Mouse (Mus musculus) inflammation-experienced regulatory T-cells (primary cell): ENCODE results near the gene Fga. TPM values are rescaled to one million over a fixed set of nuclear protein-coding genes. Genes with fewer than 3 reads are reported as not detected.

Experiments used
- polyA plus RNA-seq, 2 experiments: library from polyadenylated mRNA; unstranded; fragments of 100-300 nt; shearing (Covaris generic); gene quantifications; one replicate each; pipeline ENCODE4 v1.2.1; 2017

The Fga gene
- polyA plus RNA-seq = under 1 TPM in 1 of 2 experiments, not detected in 1; 0.86 TPM

DNA sequence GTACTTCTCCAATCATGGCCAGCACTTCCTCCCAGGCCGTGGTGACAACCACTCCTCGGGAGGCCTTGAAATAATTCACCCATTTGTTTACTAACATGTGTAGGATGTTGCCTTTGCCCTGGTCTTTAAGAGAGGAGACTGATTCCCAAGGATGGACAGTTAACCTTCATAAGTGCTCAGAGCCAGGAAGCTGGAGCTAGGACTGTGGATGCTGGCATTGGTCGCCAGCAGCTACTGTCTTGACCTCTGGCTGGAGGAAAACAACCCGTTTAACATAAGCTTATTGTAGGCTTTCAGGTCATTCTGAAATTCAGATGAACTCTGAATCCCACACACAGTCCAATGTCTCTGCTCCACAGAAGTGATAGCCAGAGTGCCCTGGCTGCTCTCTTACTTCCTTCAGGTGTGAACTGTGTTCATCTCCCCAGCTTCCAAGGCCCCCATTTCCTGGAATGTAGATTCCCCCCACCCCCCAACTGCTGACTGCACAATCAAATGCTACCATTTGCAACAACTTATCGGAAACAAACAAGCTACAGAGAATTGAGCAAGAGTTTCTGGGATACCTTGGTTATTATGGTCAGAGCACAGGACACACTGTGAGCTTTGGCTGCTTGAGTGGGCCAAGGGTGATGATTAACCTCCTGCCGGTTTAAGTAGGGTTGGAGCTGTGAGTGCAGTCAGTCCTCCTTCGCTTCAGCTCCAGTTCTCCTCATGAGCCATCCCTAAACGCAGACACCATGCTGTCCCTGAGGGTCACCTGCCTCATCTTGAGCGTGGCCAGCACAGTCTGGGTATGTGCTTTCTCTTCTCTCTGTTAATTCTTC is at the start of gene Fga:
TSS of gene Fga (plus strand) at position 602 of the 827 bp plus-strand sequence.

GRCm38 (mm10) chr3:83007557-83007956 is 18.3 kb upstream of the Fga start, which contains the start of gene Fgg:
Fgg (plus strand) TSS chr3:83007724.

DNA sequence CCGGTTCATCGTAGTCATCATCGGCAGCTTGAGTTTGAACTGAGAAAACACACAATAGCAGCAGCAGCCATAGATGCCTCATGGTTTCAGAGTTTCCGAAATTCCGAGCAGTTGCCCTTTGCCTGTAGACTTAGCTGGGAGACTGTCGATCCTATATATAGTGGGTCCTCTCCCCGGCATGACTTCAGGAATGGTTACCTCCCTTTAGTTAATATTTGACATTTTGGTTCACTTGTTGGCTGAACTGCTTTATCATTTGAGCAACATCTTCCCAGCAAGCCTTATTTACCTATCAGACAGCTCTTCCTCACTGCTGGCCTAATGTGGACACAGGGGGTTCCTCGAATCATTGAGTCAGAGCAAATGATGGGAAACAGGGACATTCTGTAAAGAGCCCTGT is 23.8 kb downstream of the Fga start, which contains the start of gene Fgb:
TSS of gene Fgb (minus strand) at position 184 of the 400 bp plus-strand sequence.

GRCm38 (mm10) chr3:83055281-83056038 is 29.6 kb downstream of the Fga start, which contains the start of gene Plrg1:
Plrg1 (plus strand) TSS chr3:83055522.

Other genes with a start within 250 kb of the Fga start
- not detected for gene Rbm46, start 149.6 kb upstream of the Fga start, polyA plus RNA-seq
- gene Lrat, start 122.1 kb upstream of the Fga start, polyA plus RNA-seq = under 1 TPM; 0.06 to 0.43 TPM
- gene Fgg, start 18.4 kb upstream of the Fga start, polyA plus RNA-seq = under 1 TPM in 1 of 2 experiments, not detected in 1; 0.16 TPM
- gene Fgb, start 23.8 kb downstream of the Fga start, polyA plus RNA-seq = 1 to 10 TPM in 1 of 2 experiments, not detected in 1; 1.0 TPM
- gene Plrg1, start 29.4 kb downstream of the Fga start, polyA plus RNA-seq = 10 to 100 TPM; 75.2 to 78.4 TPM
- gene Dchs2, start 101.9 kb downstream of the Fga start, polyA plus RNA-seq = under 1 TPM; 0.18 to 0.64 TPM